Mouse (Mus musculus) liver, embryonic 15.5 days (tissue): ENCODE measurements around the gene Rubcnl. TPM values are rescaled to one million over a fixed set of nuclear protein-coding genes. Genes with fewer than 3 reads are reported as not detected.
A peak's percentile ranks its signal among the peaks of the same experiment; 100 is the strongest.

Source experiments
- ATAC-seq: fragments of 200-750 bp; cut with Nextera tagmentation; 2 replicates; pipeline ENCODE4 v1.8.0; 2017; ENCODE audit warnings: moderate number of reproducible peaks, mild to moderate bottlenecking, moderate library complexity; ENCODE audit not compliant: insufficient read depth
- H3K27ac ChIP-seq: fragments of 300-500 bp; sonication (generic); replicated peaks from 2 replicates; pipeline ENCODE4 v1.5.1; 2015; ENCODE audit warnings: mild to moderate bottlenecking, inconsistent platforms
- H3K27me3 ChIP-seq: fragments of 300-500 bp; sonication (generic); 2 replicates; pipeline ENCODE4 v1.6.1; 2015; ENCODE audit warnings: mild to moderate bottlenecking, inconsistent platforms
- H3K36me3 ChIP-seq: fragments of 300-500 bp; sonication (generic); replicated peaks from 2 replicates; pipeline ENCODE4 v1.6.1; 2015; ENCODE audit warnings: moderate library complexity, mild to moderate bottlenecking, inconsistent platforms
- H3K4me1 ChIP-seq: fragments of 300-500 bp; sonication (generic); replicated peaks from 2 replicates; pipeline ENCODE4 v1.6.1; 2015; ENCODE audit warnings: inconsistent platforms
- H3K4me2 ChIP-seq: fragments of 300-500 bp; sonication (generic); 2 replicates; pipeline ENCODE4 v1.6.1; 2015; ENCODE audit warnings: moderate library complexity, mild to moderate bottlenecking, inconsistent platforms
- H3K4me3 ChIP-seq: fragments of 300-500 bp; sonication (generic); replicated peaks from 2 replicates; pipeline ENCODE4 v1.5.1; 2015; ENCODE audit warnings: mild to moderate bottlenecking, inconsistent platforms
- H3K9ac ChIP-seq: fragments of 300-500 bp; sonication (generic); 2 replicates; pipeline ENCODE4 v1.6.1; 2015; ENCODE audit warnings: moderate library complexity, mild to moderate bottlenecking, inconsistent platforms
- H3K9me3 ChIP-seq: fragments of 300-500 bp; sonication (generic); replicated peaks from 2 replicates; pipeline ENCODE4 v1.6.1; 2016; ENCODE audit warnings: inconsistent platforms
- WGBS: fragments of 180-500 bp; shearing (Covaris S2); methylation state at CpG from one replicate; pipeline ENCODE4 v1.1.7; 2015; ENCODE audit warnings: mixed read lengths; ENCODE audit not compliant: insufficient replicate concordance; 5-methylcytosine and 5-hydroxymethylcytosine counted together
- polyA plus RNA-seq: library from polyadenylated mRNA; unstranded; fragments of >200 nt; fragmentation: Nextera tagmentation; extraction: Ambion mirVana; gene quantifications from 2 replicates; pipeline ENCODE4 v1.2.1, GENCODE M21; 2015

Rubcnl gene
- polyA plus RNA-seq, 1 experiment from 2014 or later: 0.31 TPM

DNA sequence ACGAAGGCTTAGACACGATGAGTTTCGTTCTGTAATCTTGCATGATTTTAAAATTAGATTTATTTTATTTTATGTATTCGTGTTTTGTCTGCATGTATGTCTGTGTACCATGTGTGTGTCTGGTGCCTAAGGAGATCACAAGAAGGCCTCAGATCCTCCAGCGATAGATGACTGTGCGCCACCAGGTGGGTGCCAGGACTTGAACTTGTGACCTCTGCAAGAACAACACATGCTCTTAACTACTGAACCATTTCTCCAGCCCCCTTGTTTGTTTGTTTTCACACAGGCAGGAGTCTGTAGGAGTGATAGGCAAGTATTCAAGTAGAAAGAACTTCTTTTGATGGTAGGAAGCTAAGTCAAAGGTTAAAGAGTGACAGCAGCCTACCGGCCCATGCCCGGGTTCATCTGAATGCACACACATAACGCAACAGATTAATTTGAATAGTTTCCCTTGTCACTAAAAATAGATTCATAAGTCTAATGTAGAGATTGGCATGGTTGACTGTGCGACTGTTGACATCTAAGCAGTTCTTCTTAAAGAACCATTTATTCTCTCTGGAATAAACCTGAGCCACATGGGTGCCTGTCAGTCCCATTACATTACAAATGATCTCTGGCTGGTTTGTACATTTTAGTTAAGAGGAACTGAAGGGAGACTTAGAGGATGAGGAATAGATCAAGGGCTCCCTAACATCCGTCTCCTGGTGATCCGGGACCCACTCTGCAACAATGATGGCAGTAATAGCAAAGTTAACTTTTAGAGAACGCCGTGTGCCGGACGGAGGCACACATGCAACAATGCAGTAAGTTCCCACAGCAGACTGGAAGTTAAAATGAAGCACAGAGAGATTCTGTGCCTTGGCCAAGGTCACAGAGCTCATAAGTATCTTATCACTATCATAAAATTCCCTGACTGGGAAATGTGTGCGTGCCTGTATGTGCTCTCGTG lies 2.3 kb downstream of the Rubcnl start:
- no peaks in the 10 kb centered on the region for H3K36me3 ChIP-seq
- no peak overlapping the region for H3K4me3 ChIP-seq
- H3K4me2 ChIP-seq: no peak overlapping the region
- peaks cover 21% of the 10 kb centered on the region for H3K27me3 ChIP-seq
- peaks cover 13% of the 10 kb centered on the region for H3K4me1 ChIP-seq
- H3K9me3 ChIP-seq: no peaks in the 10 kb centered on the region
- WGBS: 71% methylated on average over 18 of the region's 18 CpGs
- no peak overlapping the region for H3K9ac ChIP-seq
- ATAC-seq: no peak
- H3K27ac ChIP-seq: no peak overlapping the region

DNA sequence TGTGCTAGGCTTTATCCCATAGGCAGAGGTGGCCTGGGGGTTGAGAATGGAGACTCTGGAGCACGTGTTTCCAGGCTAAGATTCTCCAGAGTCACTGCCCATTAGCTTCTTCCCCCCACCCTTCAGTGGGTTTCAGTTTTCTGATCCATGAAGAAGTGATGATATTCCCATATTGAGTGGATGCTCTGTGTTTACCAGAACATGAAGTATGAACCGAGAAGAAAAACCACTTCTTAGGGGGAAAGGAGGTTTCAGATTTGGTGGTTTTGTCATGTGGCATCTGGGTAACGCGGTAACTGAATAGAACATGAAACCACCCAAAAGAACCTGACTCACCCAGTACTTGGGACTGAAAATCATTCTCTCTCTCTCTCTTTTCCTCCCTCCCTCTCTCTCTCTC lies 3.0 kb downstream of the Rubcnl start:
- Histone ChIP-seq H3K4me2 (no peak overlapping the region), H3K4me1 (peaks cover 13% of the 10 kb centered on the region), H3K4me3 (no peak overlapping the region), H3K9ac (no peak overlapping the region), H3K9me3 (no peaks in the 10 kb centered on the region), H3K36me3 (no peaks in the 10 kb centered on the region), H3K27me3 (peaks cover 21% of the 10 kb centered on the region), H3K27ac (no peak overlapping the region)
- WGBS: 40% methylated on average over 4 of the region's 4 CpGs
- ATAC-seq: no peak

DNA sequence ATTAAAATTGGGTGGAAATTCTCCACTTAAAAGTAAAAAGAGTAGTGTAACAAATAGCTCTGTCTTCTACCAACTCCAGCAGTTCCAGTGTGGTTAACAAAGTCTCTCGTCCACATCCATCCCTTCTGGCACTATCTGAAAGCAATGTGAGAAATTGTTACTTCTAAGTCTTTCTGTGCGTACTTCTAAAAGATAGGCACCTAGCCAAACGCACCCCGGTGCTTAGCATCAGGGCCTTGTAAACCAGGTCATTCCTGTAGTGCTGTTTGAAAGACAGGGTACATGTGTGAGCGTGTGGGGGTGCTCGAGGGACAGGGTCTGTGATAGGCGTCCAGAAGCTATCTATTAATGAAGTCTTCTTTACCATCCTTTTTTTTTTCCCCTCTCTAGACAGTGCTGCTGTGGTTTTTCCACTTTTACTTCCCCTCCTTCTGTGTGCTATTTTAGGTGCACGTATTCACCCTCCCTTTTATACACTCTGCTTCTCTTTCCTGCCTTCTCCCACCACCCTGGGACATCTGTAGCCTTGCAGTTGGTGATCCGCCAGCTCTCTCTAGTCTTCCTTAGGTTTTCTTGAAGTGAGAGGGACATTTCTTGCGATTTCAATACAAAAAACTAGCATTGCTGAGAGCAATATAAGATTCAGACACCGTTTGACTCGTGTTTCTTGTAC lies 4.9 kb downstream of the Rubcnl start:
- no peaks in the 10 kb centered on the region for H3K36me3 ChIP-seq
- no peak for ATAC-seq
- no peak overlapping the region for H3K9ac ChIP-seq
- WGBS: 22% methylated on average over 12 of the region's 12 CpGs
- peaks cover 12% of the 10 kb centered on the region for H3K4me1 ChIP-seq
- no peaks in the 10 kb centered on the region for H3K9me3 ChIP-seq
- H3K4me3 ChIP-seq: no peak overlapping the region
- no peak overlapping the region for H3K27ac ChIP-seq
- H3K27me3 ChIP-seq: peaks cover 21% of the 10 kb centered on the region
- no peak overlapping the region for H3K4me2 ChIP-seq

DNA sequence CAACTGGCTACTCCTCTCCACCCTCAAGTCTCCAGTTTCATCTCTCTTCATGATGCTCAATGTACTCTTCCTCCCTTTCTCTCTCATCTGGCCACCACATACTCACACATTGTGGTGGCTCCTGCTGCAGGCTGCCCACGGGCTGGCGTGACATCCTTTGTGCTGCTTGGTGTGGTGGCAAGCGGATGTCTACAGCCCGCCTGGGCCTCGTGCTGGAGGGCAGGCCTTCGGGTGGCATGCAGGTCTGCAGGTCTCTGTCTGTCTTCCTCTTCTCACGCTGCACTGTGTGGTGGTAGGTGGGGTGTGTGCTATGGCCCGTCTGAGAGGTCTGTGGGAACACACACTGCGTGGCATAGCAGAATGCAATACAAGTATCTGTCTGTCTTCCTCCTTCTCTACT lies 6.7 kb downstream of the Rubcnl start:
- Histone ChIP-seq H3K4me2 (no peak overlapping the region), H3K9me3 (no peaks in the 10 kb centered on the region), H3K4me1 (no peaks in the 10 kb centered on the region), H3K36me3 (no peaks in the 10 kb centered on the region), H3K4me3 (no peak overlapping the region), H3K27me3 (peaks cover 4% of the 10 kb centered on the region; the same call in 1 of the 2 replicates), H3K9ac (no peak overlapping the region), H3K27ac (no peak overlapping the region)
- WGBS: 54% methylated on average over 9 of the region's 9 CpGs
- ATAC-seq: no peak

DNA sequence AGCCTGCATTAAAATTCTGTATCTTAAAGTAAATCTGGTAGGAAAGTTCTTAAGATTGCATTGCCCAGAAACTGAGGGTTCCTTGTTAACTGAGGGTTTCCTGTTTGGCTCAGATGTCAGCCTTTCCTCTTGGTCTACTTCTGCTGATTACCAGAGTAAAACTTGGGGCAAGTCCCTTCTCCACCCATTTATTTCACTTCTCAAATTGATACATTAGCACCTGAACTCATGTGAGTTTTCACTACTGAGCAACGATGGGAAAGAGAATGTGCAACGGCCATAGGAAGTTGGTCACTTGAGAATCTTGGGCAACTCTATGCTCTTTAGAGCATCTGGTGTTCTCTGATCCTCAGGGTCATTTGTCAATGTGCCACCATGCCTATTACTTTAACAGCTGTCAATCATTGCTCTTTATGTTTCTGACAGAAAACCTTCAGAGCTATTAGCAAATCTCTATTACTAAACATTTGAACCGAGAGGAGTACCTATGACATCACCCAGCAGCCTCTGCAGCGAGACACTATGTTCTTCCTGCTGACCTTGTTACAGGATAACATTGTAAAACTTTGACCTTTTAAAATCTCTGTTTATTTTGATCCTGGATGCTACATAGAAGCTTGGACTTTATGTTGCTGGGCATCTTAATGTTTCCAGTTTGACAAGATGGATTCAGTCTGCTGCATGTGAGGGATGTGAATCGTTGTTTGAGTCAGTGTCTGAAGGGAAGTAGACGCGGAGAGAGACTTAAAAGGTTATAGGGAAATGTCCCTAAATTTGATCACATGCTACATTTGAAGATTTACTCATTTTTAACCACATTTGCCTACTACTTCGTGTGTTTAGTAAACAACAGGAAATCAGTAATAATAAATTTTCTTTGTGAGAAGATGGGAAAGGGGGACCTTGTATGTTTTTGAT lies 9.2 kb downstream of the Rubcnl start:
- no peak overlapping the region for H3K9ac ChIP-seq
- H3K4me3 ChIP-seq: no peak overlapping the region
- no peak for ATAC-seq
- WGBS: 52% methylated on average over 8 of the region's 8 CpGs
- H3K36me3 ChIP-seq: no peaks in the 10 kb centered on the region
- H3K9me3 ChIP-seq: no peaks in the 10 kb centered on the region
- 0 out of 2 replicates have a peak overlapping the region, but pooled peaks have one; percentile 19 for H3K27ac ChIP-seq
- H3K4me1 ChIP-seq: no peaks in the 10 kb centered on the region
- no peak overlapping the region for H3K4me2 ChIP-seq
- no peaks in the 10 kb centered on the region for H3K27me3 ChIP-seq

GRCm38 (mm10) chr14:75030764-75031163 lies 14.9 kb downstream of the Rubcnl start:
- Histone ChIP-seq H3K27me3 (no peaks in the 10 kb centered on the region), H3K9me3 (no peaks in the 10 kb centered on the region), H3K4me3 (no peak overlapping the region), H3K4me2 (no peak overlapping the region), H3K4me1 (0 out of 2 replicates have a peak, but pooled peaks cover 4% of the 10 kb centered on the region), H3K36me3 (no peaks in the 10 kb centered on the region), H3K9ac (no peak overlapping the region), H3K27ac (no peak overlapping the region)
- 50% methylated on average over 7 of the region's 7 CpGs for WGBS
- ATAC-seq: no peak

DNA sequence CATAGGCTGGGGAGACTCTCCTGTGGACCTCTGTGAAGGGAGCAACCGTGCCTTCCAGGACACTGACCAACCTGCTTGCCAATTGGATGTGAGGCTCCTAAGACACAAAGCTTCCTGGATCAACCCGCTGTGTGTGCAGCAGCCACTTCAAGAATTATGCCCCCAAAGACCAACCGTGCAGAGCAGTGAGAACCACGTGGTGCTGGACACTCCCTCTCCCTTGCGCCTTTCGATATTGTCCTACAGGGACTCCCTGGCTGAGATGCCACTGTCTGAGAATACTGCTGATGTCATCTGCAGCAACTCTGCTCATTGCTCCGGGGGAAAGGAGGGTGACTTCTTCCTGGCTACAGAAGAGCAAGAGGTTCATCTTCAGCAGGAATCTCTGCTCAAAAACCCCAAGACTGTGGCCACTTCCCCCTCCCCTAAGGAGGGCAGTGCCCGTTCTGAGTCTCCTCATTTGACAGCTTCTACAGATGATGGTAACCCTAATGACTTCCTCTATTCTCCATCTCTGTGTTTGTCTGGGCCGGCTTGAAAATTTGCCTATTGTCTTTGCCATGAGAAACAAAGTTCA lies 16.3 kb downstream of the Rubcnl start:
- no peak overlapping the region for H3K27ac ChIP-seq
- H3K36me3 ChIP-seq: no peaks in the 10 kb centered on the region
- no peak for ATAC-seq
- H3K9ac ChIP-seq: no peak overlapping the region
- no peak overlapping the region for H3K4me2 ChIP-seq
- H3K4me1 ChIP-seq: 0 out of 2 replicates have a peak, but pooled peaks cover 4% of the 10 kb centered on the region
- WGBS: 34% methylated on average over 9 of the region's 9 CpGs
- H3K9me3 ChIP-seq: no peaks in the 10 kb centered on the region
- H3K4me3 ChIP-seq: no peak overlapping the region
- no peaks in the 10 kb centered on the region for H3K27me3 ChIP-seq

- WGBS: 50% methylated on average over 4 of the region's 4 CpGs
- Histone ChIP-seq H3K9ac (no peak overlapping the region), H3K4me3 (no peak overlapping the region), H3K9me3 (no peaks in the 10 kb centered on the region), H3K27me3 (no peaks in the 10 kb centered on the region), H3K4me2 (no peak overlapping the region), H3K27ac (no peak overlapping the region), H3K4me1 (0 out of 2 replicates have a peak, but pooled peaks cover 4% of the 10 kb centered on the region), H3K36me3 (no peaks in the 10 kb centered on the region)
- no peak for ATAC-seq
Observed at GRCm38 (mm10) chr14:75032742-75033141, 16.9 kb downstream of the Rubcnl start.

DNA sequence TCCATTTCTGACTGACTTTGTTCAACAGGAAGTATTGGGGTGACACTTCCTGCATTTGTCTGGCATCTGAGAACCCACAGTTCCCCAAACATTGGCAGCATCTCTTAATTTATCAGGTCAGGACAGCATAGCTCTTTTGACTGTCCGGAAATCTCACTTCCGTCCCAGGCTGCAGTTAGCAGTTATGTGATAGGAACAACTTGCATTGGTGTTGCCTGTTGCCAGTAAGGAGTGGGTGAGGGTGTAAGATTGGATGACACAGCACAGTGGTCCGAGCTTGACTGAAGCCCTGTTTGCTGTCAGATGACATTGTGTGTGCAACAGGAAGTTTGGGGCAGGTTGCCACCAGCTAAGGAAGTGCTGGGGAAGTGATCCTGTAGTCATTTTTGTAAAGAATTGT lies 18.4 kb downstream of the Rubcnl start:
- peak; percentile 44 for ATAC-seq
- Histone ChIP-seq H3K27ac (no peak overlapping the region), H3K36me3 (no peaks in the 10 kb centered on the region), H3K4me2 (no peak overlapping the region), H3K27me3 (no peaks in the 10 kb centered on the region), H3K9ac (no peak overlapping the region), H3K4me1 (0 out of 2 replicates have a peak, but pooled peaks cover 4% of the 10 kb centered on the region), H3K4me3 (no peak overlapping the region), H3K9me3 (no peaks in the 10 kb centered on the region)
- WGBS: 17% methylated on average over 3 of the region's 3 CpGs

DNA sequence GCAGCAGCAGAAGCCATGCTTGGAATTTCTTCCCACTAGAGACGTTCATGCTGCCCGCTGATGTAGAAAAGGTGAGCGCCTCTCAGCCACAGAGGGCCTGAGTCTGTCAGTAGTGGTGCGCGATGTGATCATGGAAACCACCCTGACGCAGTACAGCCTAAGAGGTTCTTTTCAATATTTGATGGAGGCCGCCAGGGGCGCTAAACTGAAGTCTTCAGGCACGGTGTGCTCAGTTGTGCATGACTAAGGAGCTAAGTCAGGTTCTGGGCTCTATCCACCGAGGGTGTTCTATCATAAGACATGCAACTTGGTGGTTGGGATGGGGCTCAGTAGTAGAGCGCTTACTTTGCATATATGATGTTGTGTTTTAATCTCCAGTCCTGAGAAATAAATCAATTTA lies 19.6 kb downstream of the Rubcnl start:
- whole genome bisulfite sequencing: 71% methylated on average over 11 of the region's 11 CpGs
- ATAC-seq: no peak
- Histone ChIP-seq H3K27ac (no peak overlapping the region), H3K9ac (no peak overlapping the region), H3K4me3 (no peak overlapping the region), H3K27me3 (no peaks in the 10 kb centered on the region), H3K9me3 (no peaks in the 10 kb centered on the region), H3K36me3 (no peaks in the 10 kb centered on the region), H3K4me1 (0 out of 2 replicates have a peak, but pooled peaks cover 4% of the 10 kb centered on the region), H3K4me2 (no peak overlapping the region)
